Mouse (Mus musculus) midbrain, embryonic 11.5 days (tissue): ENCODE measurements around the gene Gm21964. TPM values are rescaled to one million over a fixed set of nuclear protein-coding genes. Genes with fewer than 3 reads are reported as not detected.

Experiments
- ATAC-seq: fragments of 200-750 bp; cut with Nextera tagmentation; 2 replicates; pipeline ENCODE4 v1.8.0; 2017; ENCODE audit warnings: moderate TSS enrichment, moderate library complexity; ENCODE audit not compliant: low FRiP score
- DNase-seq: peaks from one replicate; pipeline ENCODE4 v3.0.0; 2015; ENCODE audit warnings: low spot score; ENCODE audit errors: missing footprints
- H3K27ac ChIP-seq: fragments of 300-500 bp; sonication (generic); 2 replicates; pipeline ENCODE4 v1.5.1; 2014; ENCODE audit warnings: low read depth, low read length
- H3K27me3 ChIP-seq: fragments of 300-500 bp; sonication (generic); 2 replicates; pipeline ENCODE4 v1.6.1; 2014; ENCODE audit warnings: mild to moderate bottlenecking, low read length, moderate library complexity, mixed read lengths; ENCODE audit not compliant: control insufficient read depth, insufficient read depth
- H3K36me3 ChIP-seq: fragments of 300-500 bp; sonication (generic); 2 replicates; pipeline ENCODE4 v1.6.1; 2014; ENCODE audit warnings: mild to moderate bottlenecking, low read length, moderate library complexity, mixed read lengths; ENCODE audit not compliant: control insufficient read depth, insufficient read depth
- H3K4me1 ChIP-seq: fragments of 300-500 bp; sonication (generic); 2 replicates; pipeline ENCODE4 v1.6.1; 2014; ENCODE audit warnings: low read length; ENCODE audit not compliant: control insufficient read depth, insufficient read depth
- H3K4me2 ChIP-seq: fragments of 300-500 bp; sonication (generic); 2 replicates; pipeline ENCODE4 v1.6.1; 2014; ENCODE audit warnings: mild to moderate bottlenecking, moderate library complexity
- H3K4me3 ChIP-seq: fragments of 300-500 bp; sonication (generic); 2 replicates; pipeline ENCODE4 v1.5.1; 2014; ENCODE audit warnings: low read depth, low read length
- H3K9ac ChIP-seq: fragments of 300-500 bp; sonication (generic); 2 replicates; pipeline ENCODE4 v1.6.1; 2014; ENCODE audit warnings: low read length
- H3K9me3 ChIP-seq: fragments of 300-500 bp; sonication (generic); 2 replicates; pipeline ENCODE4 v1.6.1; 2016; ENCODE audit warnings: low read length; ENCODE audit not compliant: control insufficient read depth
- WGBS: fragments of 180-500 bp; shearing (Covaris S2); extraction: QIAGEN DNeasy Blood & Tissue Kit; methylation state at CpG from one replicate; pipeline ENCODE4 v1.1.7; 2014; 5-methylcytosine and 5-hydroxymethylcytosine counted together
- polyA plus RNA-seq: library from polyadenylated mRNA; unstranded; fragments of >200 nt; fragmentation: Nextera tagmentation; extraction: Ambion mirVana; gene quantifications from 2 replicates; pipeline ENCODE4 v1.2.1, GENCODE M21; 2014

The Gm21964 gene
- not detected in 2 replicates for polyA plus RNA-seq

- no peak for ATAC-seq
- WGBS = 84% methylated on average over 12 of the region's 12 CpGs
Observed at GRCm38 (mm10) chr8:110100907-110101306, at the start of gene Gm21964. Gene Gm21964 (plus strand): TSS chr8:110101207.

GRCm38 (mm10) chr8:110051208-110051607 lies 49.8 kb upstream of the Gm21964 start:
- Histone ChIP-seq H3K4me3 (no peak overlapping the region), H3K9me3 (no peaks in the 10 kb centered on the region), H3K36me3 (no peaks in the 10 kb centered on the region), H3K4me2 (no peak overlapping the region), H3K27ac (no peak overlapping the region), H3K4me1 (no peaks in the 10 kb centered on the region), H3K9ac (no peak overlapping the region), H3K27me3 (no peaks in the 10 kb centered on the region)
- no peak for ATAC-seq
- WGBS = 86% methylated on average over 6 of the region's 6 CpGs
- no peak for DNase-seq

More at GRCm38 (mm10) chr8:110100907-110101306, at the start of gene Gm21964:
- Histone ChIP-seq H3K36me3 (no peaks in the 10 kb centered on the region), H3K4me1 (no peaks in the 10 kb centered on the region), H3K4me2 (no peak within 1 kb of the TSS), H3K9me3 (no peaks in the 10 kb centered on the region), H3K27me3 (no peaks in the 10 kb centered on the region), H3K9ac (no peak within 1 kb of the TSS), H3K4me3 (no peak within 1 kb of the TSS), H3K27ac (no peak within 1 kb of the TSS)
- no peak for DNase-seq

GRCm38 (mm10) chr8:110058207-110058606 lies 42.8 kb upstream of the Gm21964 start:
- H3K27ac ChIP-seq = no peak overlapping the region
- WGBS = 86% methylated on average over 8 of the region's 8 CpGs
- no peaks in the 10 kb centered on the region for H3K9me3 ChIP-seq
- H3K27me3 ChIP-seq = no peaks in the 10 kb centered on the region
- H3K4me2 ChIP-seq = no peak overlapping the region
- H3K9ac ChIP-seq = no peak overlapping the region
- H3K4me3 ChIP-seq = no peak overlapping the region
- ATAC-seq (no peak), DNase-seq (no peak)
- no peaks in the 10 kb centered on the region for H3K4me1 ChIP-seq
- H3K36me3 ChIP-seq = no peaks in the 10 kb centered on the region

- Histone ChIP-seq H3K4me2 (no peak overlapping the region), H3K36me3 (no peaks in the 10 kb centered on the region), H3K4me3 (no peak overlapping the region), H3K9ac (no peak overlapping the region), H3K27me3 (no peaks in the 10 kb centered on the region), H3K9me3 (no peaks in the 10 kb centered on the region), H3K4me1 (no peaks in the 10 kb centered on the region), H3K27ac (no peak overlapping the region)
- ATAC-seq (no peak), DNase-seq (no peak)
- WGBS = 83% methylated on average over 9 of the region's 9 CpGs
Observed at GRCm38 (mm10) chr8:110064161-110064560, 36.8 kb upstream of the Gm21964 start.

- DNase-seq = no peak
- WGBS = 93% methylated on average over 18 of the region's 18 CpGs
- Histone ChIP-seq H3K4me2 (no peak overlapping the region), H3K9ac (no peak overlapping the region), H3K4me3 (no peak overlapping the region), H3K9me3 (no peaks in the 10 kb centered on the region), H3K36me3 (no peaks in the 10 kb centered on the region), H3K27me3 (no peaks in the 10 kb centered on the region), H3K4me1 (no peaks in the 10 kb centered on the region), H3K27ac (no peak overlapping the region)
- ATAC-seq = no peak
Observed at GRCm38 (mm10) chr8:110064606-110065365, 36.2 kb upstream of the Gm21964 start.

- H3K9ac ChIP-seq = no peak overlapping the region
- no peaks in the 10 kb centered on the region for H3K4me1 ChIP-seq
- H3K27ac ChIP-seq = no peak overlapping the region
Observed at GRCm38 (mm10) chr8:110065676-110066075, 35.3 kb upstream of the Gm21964 start.

GRCm38 (mm10) chr8:110069706-110070105 lies 31.3 kb upstream of the Gm21964 start:
- H3K27me3 ChIP-seq = no peaks in the 10 kb centered on the region
- ATAC-seq (no peak), DNase-seq (no peak)
- no peak overlapping the region for H3K4me3 ChIP-seq
- H3K9me3 ChIP-seq = no peaks in the 10 kb centered on the region
- WGBS = 92% methylated on average over 4 of the region's 4 CpGs
- no peaks in the 10 kb centered on the region for H3K4me1 ChIP-seq
- H3K36me3 ChIP-seq = no peaks in the 10 kb centered on the region
- no peak overlapping the region for H3K4me2 ChIP-seq
- H3K9ac ChIP-seq = no peak overlapping the region
- no peak overlapping the region for H3K27ac ChIP-seq

More at GRCm38 (mm10) chr8:110065676-110066075, 35.3 kb upstream of the Gm21964 start:
- H3K9me3 ChIP-seq = no peaks in the 10 kb centered on the region
- H3K4me3 ChIP-seq = no peak overlapping the region
- no peak for DNase-seq
- no peaks in the 10 kb centered on the region for H3K27me3 ChIP-seq
- no peak overlapping the region for H3K4me2 ChIP-seq
- 95% methylated on average over 4 of the region's 4 CpGs for WGBS
- no peak for ATAC-seq
- no peaks in the 10 kb centered on the region for H3K36me3 ChIP-seq

- no peak overlapping the region for H3K9ac ChIP-seq
- no peaks in the 10 kb centered on the region for H3K27me3 ChIP-seq
- H3K27ac ChIP-seq = no peak overlapping the region
- 17% methylated on average over 9 of the region's 9 CpGs for WGBS
- H3K4me1 ChIP-seq = no peaks in the 10 kb centered on the region
- no peak overlapping the region for H3K4me2 ChIP-seq
- DNase-seq (peak; percentile 96), ATAC-seq (peak; percentile 57; the same call in 1 of the 2 replicates)
- H3K9me3 ChIP-seq = no peaks in the 10 kb centered on the region
- no peaks in the 10 kb centered on the region for H3K36me3 ChIP-seq
- H3K4me3 ChIP-seq = no peak overlapping the region
Observed at GRCm38 (mm10) chr8:110071600-110071999, 29.4 kb upstream of the Gm21964 start.

- ATAC-seq = no peak
- Histone ChIP-seq H3K9me3 (no peaks in the 10 kb centered on the region), H3K36me3 (no peaks in the 10 kb centered on the region), H3K9ac (no peak overlapping the region), H3K27me3 (no peaks in the 10 kb centered on the region), H3K4me2 (no peak overlapping the region), H3K4me1 (no peaks in the 10 kb centered on the region), H3K4me3 (no peak overlapping the region), H3K27ac (no peak overlapping the region)
- DNase-seq = no peak
- WGBS = 86% methylated on average over 8 of the region's 8 CpGs
Observed at GRCm38 (mm10) chr8:110074496-110074895, 26.5 kb upstream of the Gm21964 start.
